Mouse (Mus musculus): Measurements from ENCODE around the gene Smpd4. TPM values are rescaled to one million over a fixed set of nuclear protein-coding genes. Genes with fewer than 3 reads are reported as not detected.

Gene Smpd4
- total RNA-seq (2014; fragmentation: Nextera tagmentation): 55.5 and 78.9 TPM in 2 replicates
- 38.5 and 44.4 TPM in 2 replicates for total RNA-seq (2017)
- 12.6 and 24.5 TPM in 2 replicates for polyA plus RNA-seq (2012)

GRCm38 (mm10) chr16:17619198-17620105 lies at the start of gene Smpd4:
Gene Smpd4, plus strand, starts transcription at chr16:17619354.
- Histone ChIP-seq H3K4me3 (ENCODE audit: low read depth, low read length) (peak within 1 kb of the TSS; percentile 93), H3K36me3 (replicated peaks) (peaks cover 34% of the 10 kb centered on the region), H3K4me1 (ENCODE audit: insufficient read depth, low read depth, low read length) (peaks cover 36% of the 10 kb centered on the region), H3K27me3 (ENCODE audit: insufficient read depth, low read length) (no peaks in the 10 kb centered on the region), H3K9me3 (replicated peaks) (no peaks in the 10 kb centered on the region)
- TF ChIP-seq POLR2AphosphoS5 (IDR thresholded peaks at IDR 0.05; ENCODE audit: insufficient replicate concordance, low read depth, low read length) (no peak), TAL1 (conservative IDR thresholded peaks at IDR 0.05; ENCODE audit: low read depth, low read length) (no peak), CTCF (IDR thresholded peaks at IDR 0.05; ENCODE audit: low read depth, low read length) (no peak), GATA1 (IDR thresholded peaks at IDR 0.05; ENCODE audit: borderline replicate concordance, low read length) (no peak), GATA2 (IDR thresholded peaks at IDR 0.05; ENCODE audit: borderline replicate concordance, low read depth, low read length) (no peak)
- DNase-seq (ENCODE audit: low spot score): peak; percentile 73
- ATAC-seq (ENCODE audit: extremely low read depth, insufficient number of reproducible peaks, low FRiP score, poor library complexity, severe bottlenecking): no peak

DNA sequence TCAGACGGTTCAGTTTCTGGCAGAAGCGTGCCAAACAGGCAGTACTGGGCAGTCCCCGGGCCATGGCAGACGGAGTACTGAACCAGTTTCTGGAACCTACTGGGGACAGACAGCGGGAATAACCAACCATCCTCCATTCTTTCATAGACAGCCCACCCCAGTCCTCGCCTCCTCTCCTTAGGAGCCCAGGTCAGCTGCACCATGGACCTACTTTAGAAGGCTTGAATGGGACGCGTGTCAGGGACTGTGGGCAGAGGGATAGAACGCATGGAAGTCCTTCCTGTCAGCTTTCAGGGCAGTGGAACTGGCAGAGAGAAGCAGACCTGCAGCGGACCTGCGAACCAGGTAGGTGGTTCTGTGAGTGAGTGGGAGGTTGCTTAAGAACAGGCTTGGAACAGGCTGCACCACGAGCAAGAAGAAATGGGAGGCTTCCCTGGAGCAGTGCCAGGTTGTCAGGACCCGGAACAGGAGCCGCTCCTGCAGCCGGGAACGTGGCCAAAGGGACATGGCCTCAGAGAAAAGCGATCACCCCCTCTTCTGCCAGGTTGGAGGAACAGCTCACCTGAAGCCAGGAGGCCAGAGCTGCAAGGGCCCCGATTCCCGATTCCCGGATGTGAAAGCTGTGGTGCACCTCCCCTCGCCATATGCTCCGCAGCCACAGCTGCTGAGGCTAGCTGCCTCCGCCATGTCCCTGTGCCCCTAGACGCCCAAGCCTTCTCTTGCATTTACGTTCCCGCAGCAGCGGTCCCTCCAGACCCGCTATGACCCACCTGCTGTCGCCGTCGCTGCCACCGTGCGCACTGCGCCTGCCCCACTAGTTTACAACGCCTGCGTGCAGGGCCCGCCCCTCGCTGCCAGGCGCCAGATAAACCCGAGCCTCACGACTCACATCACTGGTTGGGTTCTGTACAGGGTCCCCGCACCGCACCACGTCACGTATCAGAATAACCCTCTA lies 43.0 kb upstream of the Smpd4 start:
- H3K36me3 ChIP-seq (replicated peaks): no peaks in the 10 kb centered on the region
- DNase-seq (ENCODE audit: low spot score): no peak
- H3K4me3 ChIP-seq (ENCODE audit: low read depth, low read length): no peak overlapping the region
- ATAC-seq (ENCODE audit: extremely low read depth, insufficient number of reproducible peaks, low FRiP score, poor library complexity, severe bottlenecking): no peak
- peaks cover 35% of the 10 kb centered on the region for H3K27me3 ChIP-seq (ENCODE audit: insufficient read depth, low read length)
- TF ChIP-seq GATA1 (IDR thresholded peaks at IDR 0.05; ENCODE audit: borderline replicate concordance, low read length) (no peak), GATA2 (IDR thresholded peaks at IDR 0.05; ENCODE audit: borderline replicate concordance, low read depth, low read length) (no peak), CTCF (IDR thresholded peaks at IDR 0.05; ENCODE audit: low read depth, low read length) (no peak), TAL1 (conservative IDR thresholded peaks at IDR 0.05; ENCODE audit: low read depth, low read length) (no peak), POLR2AphosphoS5 (IDR thresholded peaks at IDR 0.05; ENCODE audit: insufficient replicate concordance, low read depth, low read length) (no peak)
- no peaks in the 10 kb centered on the region for H3K9me3 ChIP-seq (replicated peaks)
- H3K4me1 ChIP-seq (ENCODE audit: insufficient read depth, low read depth, low read length): no peaks in the 10 kb centered on the region

- Histone ChIP-seq H3K4me1 (ENCODE audit: insufficient read depth, low read depth, low read length) (no peaks in the 10 kb centered on the region), H3K9me3 (replicated peaks) (no peaks in the 10 kb centered on the region), H3K4me3 (ENCODE audit: low read depth, low read length) (no peak overlapping the region), H3K36me3 (replicated peaks) (no peaks in the 10 kb centered on the region), H3K27me3 (ENCODE audit: insufficient read depth, low read length) (peaks cover 35% of the 10 kb centered on the region)
- TF ChIP-seq GATA1 (IDR thresholded peaks at IDR 0.05; ENCODE audit: borderline replicate concordance, low read length): no peak
- ATAC-seq (ENCODE audit: extremely low read depth, insufficient number of reproducible peaks, low FRiP score, poor library complexity, severe bottlenecking) (no peak), DNase-seq (ENCODE audit: low spot score) (no peak)
These were observed 42.3 kb upstream of the Smpd4 start for GRCm38 (mm10) chr16:17576825-17577215.

GRCm38 (mm10) chr16:17583064-17583463 lies 36.1 kb upstream of the Smpd4 start, which contains the start of gene Slc7a4:
Gene Slc7a4, minus strand, starts transcription at chr16:17583214.
- Histone ChIP-seq H3K4me3 (ENCODE audit: low read depth, low read length) (no peak within 1 kb of the TSS), H3K4me1 (ENCODE audit: insufficient read depth, low read depth, low read length) (no peaks in the 10 kb centered on the region), H3K9me3 (replicated peaks) (peaks cover 1% of the 10 kb centered on the region), H3K27me3 (ENCODE audit: insufficient read depth, low read length) (peaks cover 7% of the 10 kb centered on the region), H3K36me3 (replicated peaks) (no peaks in the 10 kb centered on the region)
- no peak for TF ChIP-seq GATA2 (IDR thresholded peaks at IDR 0.05; ENCODE audit: borderline replicate concordance, low read depth, low read length)
- peak; percentile 88 for TF ChIP-seq CTCF (IDR thresholded peaks at IDR 0.05; ENCODE audit: low read depth, low read length)
- no peak for TF ChIP-seq POLR2AphosphoS5 (IDR thresholded peaks at IDR 0.05; ENCODE audit: insufficient replicate concordance, low read depth, low read length)
- TF ChIP-seq GATA1 (IDR thresholded peaks at IDR 0.05; ENCODE audit: borderline replicate concordance, low read length): no peak
- TF ChIP-seq TAL1 (conservative IDR thresholded peaks at IDR 0.05; ENCODE audit: low read depth, low read length): no peak
- DNase-seq (ENCODE audit: low spot score) (no peak), ATAC-seq (ENCODE audit: extremely low read depth, insufficient number of reproducible peaks, low FRiP score, poor library complexity, severe bottlenecking) (no peak)

- TF ChIP-seq CTCF (IDR thresholded peaks at IDR 0.05; ENCODE audit: low read depth, low read length) (no peak), GATA2 (IDR thresholded peaks at IDR 0.05; ENCODE audit: borderline replicate concordance, low read depth, low read length) (no peak), TAL1 (conservative IDR thresholded peaks at IDR 0.05; ENCODE audit: low read depth, low read length) (no peak), GATA1 (IDR thresholded peaks at IDR 0.05; ENCODE audit: borderline replicate concordance, low read length) (no peak), POLR2AphosphoS5 (IDR thresholded peaks at IDR 0.05; ENCODE audit: insufficient replicate concordance, low read depth, low read length) (no peak)
- ATAC-seq (ENCODE audit: extremely low read depth, insufficient number of reproducible peaks, low FRiP score, poor library complexity, severe bottlenecking) (no peak), DNase-seq (ENCODE audit: low spot score) (no peak)
- Histone ChIP-seq H3K4me1 (ENCODE audit: insufficient read depth, low read depth, low read length) (no peaks in the 10 kb centered on the region), H3K9me3 (replicated peaks) (peaks cover 8% of the 10 kb centered on the region), H3K4me3 (ENCODE audit: low read depth, low read length) (no peak overlapping the region), H3K36me3 (replicated peaks) (no peaks in the 10 kb centered on the region), H3K27me3 (ENCODE audit: insufficient read depth, low read length) (peaks cover 7% of the 10 kb centered on the region)
These were observed 34.6 kb upstream of the Smpd4 start for GRCm38 (mm10) chr16:17584555-17584954.

DNA sequence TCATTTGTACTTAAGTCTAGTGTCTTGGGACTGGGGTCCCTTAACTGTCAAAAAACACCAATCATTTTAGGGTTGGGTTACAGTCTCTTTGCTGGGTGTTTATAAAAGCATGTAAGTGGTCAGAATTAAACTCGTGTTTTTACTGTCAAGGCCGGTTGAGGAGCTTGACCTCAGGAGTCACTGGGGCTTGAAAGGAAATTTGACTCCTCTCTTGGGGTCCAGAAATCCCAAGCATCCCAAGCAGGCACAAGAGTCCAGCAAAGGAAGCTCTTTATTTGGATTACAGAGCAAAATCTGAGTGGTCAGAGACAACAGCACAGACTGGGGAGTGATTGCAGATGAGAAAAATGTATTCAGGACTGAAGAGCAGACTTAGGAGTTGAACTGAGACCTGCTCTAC lies 28.4 kb upstream of the Smpd4 start:
- peaks cover 28% of the 10 kb centered on the region for H3K27me3 ChIP-seq (ENCODE audit: insufficient read depth, low read length)
- no peak for TF ChIP-seq GATA1 (IDR thresholded peaks at IDR 0.05; ENCODE audit: borderline replicate concordance, low read length)
- no peak for TF ChIP-seq GATA2 (IDR thresholded peaks at IDR 0.05; ENCODE audit: borderline replicate concordance, low read depth, low read length)
- H3K9me3 ChIP-seq (replicated peaks): peaks cover 10% of the 10 kb centered on the region
- ATAC-seq (ENCODE audit: extremely low read depth, insufficient number of reproducible peaks, low FRiP score, poor library complexity, severe bottlenecking): no peak
- H3K4me1 ChIP-seq (ENCODE audit: insufficient read depth, low read depth, low read length): peaks cover 6% of the 10 kb centered on the region; the same call in 1 of the 2 replicates
- H3K4me3 ChIP-seq (ENCODE audit: low read depth, low read length): no peak overlapping the region
- no peak for DNase-seq (ENCODE audit: low spot score)
- H3K36me3 ChIP-seq (replicated peaks): no peaks in the 10 kb centered on the region
